Mouse (Mus musculus) liver, embryonic 16.5 days (tissue): ENCODE measurements around the gene Bri3. TPM values are rescaled to one million over a fixed set of nuclear protein-coding genes. Genes with fewer than 3 reads are reported as not detected.

Source experiments
- ATAC-seq: fragments of 200-750 bp; cut with Nextera tagmentation; 2 replicates; pipeline ENCODE4 v1.8.0; 2017; ENCODE audit warnings: low read depth, mild to moderate bottlenecking, moderate number of reproducible peaks, moderate library complexity
- H3K27ac ChIP-seq: fragments of 300-500 bp; sonication (generic); 2 replicates; pipeline ENCODE4 v1.5.1; 2014; ENCODE audit warnings: mild to moderate bottlenecking, low read length
- H3K27me3 ChIP-seq: fragments of 300-500 bp; sonication (generic); 2 replicates; pipeline ENCODE4 v1.6.1; 2014; ENCODE audit warnings: low read depth, low read length, mixed read lengths; ENCODE audit not compliant: control insufficient read depth, insufficient read depth
- H3K36me3 ChIP-seq: fragments of 300-500 bp; sonication (generic); 2 replicates; pipeline ENCODE4 v1.6.1; 2014; ENCODE audit warnings: mild to moderate bottlenecking; ENCODE audit not compliant: control insufficient read depth, insufficient read depth
- H3K4me1 ChIP-seq: fragments of 300-500 bp; sonication (generic); 2 replicates; pipeline ENCODE4 v1.6.1; 2014; ENCODE audit warnings: low read depth, low read length, mixed read lengths; ENCODE audit not compliant: control insufficient read depth
- H3K4me2 ChIP-seq: fragments of 300-500 bp; sonication (generic); 2 replicates; pipeline ENCODE4 v1.6.1; 2014; ENCODE audit warnings: low read depth, low read length, mixed read lengths
- H3K4me3 ChIP-seq: fragments of 300-500 bp; sonication (generic); 2 replicates; pipeline ENCODE4 v1.5.1; 2014; ENCODE audit warnings: low read depth, mild to moderate bottlenecking, low read length
- H3K9ac ChIP-seq: fragments of 300-500 bp; sonication (generic); 2 replicates; pipeline ENCODE4 v1.6.1; 2014; ENCODE audit warnings: low read depth, low read length
- H3K9me3 ChIP-seq: fragments of 300-500 bp; sonication (generic); replicated peaks from 2 replicates; pipeline ENCODE4 v1.6.1; 2016; ENCODE audit warnings: low read length; ENCODE audit not compliant: control insufficient read depth
- WGBS: fragments of 180-500 bp; shearing (Covaris S2); extraction: QIAGEN DNeasy Blood & Tissue Kit; methylation state at CpG from one replicate; pipeline ENCODE4 v1.1.7; 2014; ENCODE audit not compliant: insufficient replicate concordance; 5-methylcytosine and 5-hydroxymethylcytosine counted together
- polyA plus RNA-seq: library from polyadenylated mRNA; unstranded; fragments of >200 nt; fragmentation: Nextera tagmentation; extraction: Ambion mirVana; gene quantifications from 2 replicates; pipeline ENCODE4 v1.2.1, GENCODE M21; 2015

Bri3 gene
- 20.6 and 21.8 TPM in 2 replicates for polyA plus RNA-seq

DNA sequence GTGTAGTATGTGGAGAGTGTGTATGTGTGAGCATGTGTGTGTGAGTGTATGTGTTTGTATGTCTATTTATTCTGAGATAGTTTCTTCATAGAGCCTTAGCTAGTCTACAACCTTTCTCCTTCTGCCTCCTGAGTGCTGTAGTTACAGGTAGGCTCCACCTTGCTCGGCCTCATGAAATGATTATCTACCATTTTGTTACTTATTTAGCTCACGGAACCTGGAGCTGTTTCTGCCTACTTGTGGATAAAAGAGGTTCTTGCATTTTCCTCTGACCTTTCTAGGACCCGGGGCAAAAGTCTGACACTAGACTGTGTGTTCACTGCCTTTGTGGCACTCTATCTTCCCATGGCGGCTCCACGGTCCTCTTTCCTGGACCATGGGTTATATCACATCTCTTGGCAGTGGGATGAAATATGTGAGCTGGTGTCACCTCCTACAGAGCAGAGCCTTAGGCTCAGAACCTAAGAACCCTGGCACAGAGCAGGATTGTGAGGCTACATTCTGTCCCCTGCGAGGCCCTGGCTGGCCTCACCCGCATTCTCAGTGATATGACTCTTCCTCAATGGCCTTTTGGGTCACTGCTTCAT is at the start of gene Bri3:
Gene Bri3, plus strand, starts transcription at position 537 of the 587 bp plus-strand sequence.
- no peak within 1 kb of the TSS for H3K27ac ChIP-seq
- no peaks in the 10 kb centered on the region for H3K4me1 ChIP-seq
- no peak within 1 kb of the TSS for H3K4me2 ChIP-seq
- no peaks in the 10 kb centered on the region for H3K36me3 ChIP-seq
- H3K4me3 ChIP-seq: no peak within 1 kb of the TSS
- H3K9ac ChIP-seq: no peak within 1 kb of the TSS
- WGBS: 78% methylated on average over 7 of the region's 7 CpGs
- H3K27me3 ChIP-seq: no peaks in the 10 kb centered on the region
- no peaks in the 10 kb centered on the region for H3K9me3 ChIP-seq
- no peak for ATAC-seq

DNA sequence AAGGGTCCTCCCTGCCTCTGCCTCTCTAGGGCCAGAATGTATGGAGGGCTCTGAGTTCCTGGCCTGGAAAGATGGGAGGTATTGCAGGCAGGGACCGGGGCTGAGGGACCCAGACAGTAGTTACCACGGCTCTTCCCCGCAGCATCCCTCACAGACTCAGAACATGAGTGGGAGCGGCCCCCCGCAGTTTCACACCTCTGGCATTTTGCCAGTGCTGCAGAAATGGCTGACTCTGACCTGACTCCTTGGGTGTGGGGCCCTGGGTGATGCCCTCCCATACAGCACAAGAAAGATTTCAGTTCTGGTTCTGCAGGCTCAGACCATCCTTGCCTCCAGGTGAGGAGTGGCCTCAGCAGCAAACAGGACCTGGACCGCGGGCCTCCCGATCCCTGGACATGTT is 48.7 kb upstream of the Bri3 start:
- H3K9ac ChIP-seq: no peak overlapping the region
- no peak overlapping the region for H3K27ac ChIP-seq
- H3K4me1 ChIP-seq: peaks cover under 1% of the 10 kb centered on the region
- ATAC-seq: no peak
- no peak overlapping the region for H3K4me3 ChIP-seq
- 83% methylated on average over 8 of the region's 8 CpGs for WGBS
- H3K36me3 ChIP-seq: no peaks in the 10 kb centered on the region
- no peak overlapping the region for H3K4me2 ChIP-seq
- H3K9me3 ChIP-seq: no peaks in the 10 kb centered on the region
- H3K27me3 ChIP-seq: no peaks in the 10 kb centered on the region

DNA sequence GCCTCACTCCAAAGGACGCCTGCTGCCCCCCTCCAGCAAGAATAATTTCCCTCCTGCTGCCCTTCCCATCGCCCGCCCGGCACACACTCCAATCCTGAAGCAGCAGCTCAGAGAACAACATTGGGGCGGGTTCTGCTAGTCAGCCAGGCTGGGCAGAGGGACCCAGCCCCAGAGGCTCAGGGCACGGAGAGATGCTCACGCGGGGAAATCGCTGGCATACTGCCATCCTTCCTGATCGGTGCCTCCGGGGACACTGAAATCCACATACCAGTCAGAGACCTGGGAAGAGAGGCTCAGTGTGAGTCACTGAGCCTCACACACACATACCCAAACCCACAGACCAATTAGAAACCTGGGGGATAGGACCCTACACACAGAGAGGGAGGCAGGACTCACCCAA is 43.6 kb upstream of the Bri3 start:
- no peak overlapping the region for H3K4me3 ChIP-seq
- H3K27me3 ChIP-seq: no peaks in the 10 kb centered on the region
- peaks cover 4% of the 10 kb centered on the region for H3K9me3 ChIP-seq
- no peak for ATAC-seq
- H3K27ac ChIP-seq: no peak overlapping the region
- H3K9ac ChIP-seq: no peak overlapping the region
- 75% methylated on average over 11 of the region's 11 CpGs for WGBS
- peaks cover 7% of the 10 kb centered on the region; the same call in 1 of the 2 replicates for H3K36me3 ChIP-seq
- H3K4me2 ChIP-seq: no peak overlapping the region
- H3K4me1 ChIP-seq: no peaks in the 10 kb centered on the region

DNA sequence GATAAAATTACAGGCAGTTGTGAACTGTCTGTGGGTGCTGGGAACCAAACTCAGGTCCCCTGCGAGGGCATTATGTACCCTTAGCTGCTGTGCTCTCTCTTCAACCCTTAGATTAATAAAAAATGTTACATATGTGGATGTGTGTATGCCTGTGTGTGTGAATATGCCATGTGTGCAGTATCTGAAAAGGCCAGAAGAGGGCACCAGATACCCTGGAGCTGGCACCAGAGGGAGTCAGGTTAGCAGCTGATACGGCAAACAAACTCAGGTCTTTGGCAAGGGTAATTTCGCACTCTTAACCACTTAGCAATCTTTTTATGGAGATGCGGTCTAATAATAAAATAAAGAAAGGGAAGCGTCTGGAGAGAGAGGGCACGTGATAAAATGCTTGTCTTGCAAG is 41.8 kb upstream of the Bri3 start:
- Histone ChIP-seq H3K9me3 (peaks cover 4% of the 10 kb centered on the region), H3K4me1 (no peaks in the 10 kb centered on the region)
- 80% methylated on average over 6 of the region's 6 CpGs for WGBS

DNA sequence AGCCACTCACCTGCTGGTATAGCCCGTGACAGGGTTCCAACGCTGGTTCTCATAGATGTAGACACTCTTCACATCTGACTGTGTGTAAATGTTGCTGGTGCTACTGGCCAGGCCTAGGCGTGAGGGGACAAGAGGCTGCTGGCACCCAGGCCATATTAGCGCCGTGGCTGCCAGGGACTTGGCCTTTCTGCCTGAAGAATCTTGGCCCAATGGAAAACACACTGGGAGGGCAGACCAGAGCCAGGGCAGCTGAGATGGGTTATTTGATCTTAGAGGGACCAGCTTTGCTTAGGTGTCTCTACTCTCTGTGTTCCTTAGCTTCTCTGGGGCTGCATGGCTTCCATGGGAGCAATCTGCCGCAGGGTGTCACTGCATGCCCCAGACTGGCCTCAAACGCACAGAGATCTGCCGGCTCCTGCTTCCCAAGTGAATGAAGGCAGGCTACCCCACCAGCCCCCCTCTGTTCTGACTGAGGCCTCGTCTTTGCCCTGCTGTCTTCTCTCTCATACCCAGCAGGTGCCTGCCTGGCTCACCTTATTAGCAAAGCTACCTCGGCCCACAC is 40.8 kb upstream of the Bri3 start:
- Histone ChIP-seq H3K4me2 (no peak overlapping the region), H3K36me3 (peaks cover 7% of the 10 kb centered on the region; the same call in 1 of the 2 replicates), H3K27me3 (no peaks in the 10 kb centered on the region), H3K27ac (no peak overlapping the region), H3K9ac (no peak overlapping the region), H3K9me3 (peaks cover 4% of the 10 kb centered on the region), H3K4me1 (no peaks in the 10 kb centered on the region), H3K4me3 (no peak overlapping the region)
- ATAC-seq: no peak
- 71% methylated on average over 10 of the region's 10 CpGs for WGBS

More for the DNA sequence above, 41.8 kb upstream of the Bri3 start:
- peaks cover 7% of the 10 kb centered on the region; the same call in 1 of the 2 replicates for H3K36me3 ChIP-seq
- no peak overlapping the region for H3K4me2 ChIP-seq
- H3K4me3 ChIP-seq: no peak overlapping the region
- no peak overlapping the region for H3K9ac ChIP-seq
- H3K27ac ChIP-seq: no peak overlapping the region
- ATAC-seq: no peak
- no peaks in the 10 kb centered on the region for H3K27me3 ChIP-seq

DNA sequence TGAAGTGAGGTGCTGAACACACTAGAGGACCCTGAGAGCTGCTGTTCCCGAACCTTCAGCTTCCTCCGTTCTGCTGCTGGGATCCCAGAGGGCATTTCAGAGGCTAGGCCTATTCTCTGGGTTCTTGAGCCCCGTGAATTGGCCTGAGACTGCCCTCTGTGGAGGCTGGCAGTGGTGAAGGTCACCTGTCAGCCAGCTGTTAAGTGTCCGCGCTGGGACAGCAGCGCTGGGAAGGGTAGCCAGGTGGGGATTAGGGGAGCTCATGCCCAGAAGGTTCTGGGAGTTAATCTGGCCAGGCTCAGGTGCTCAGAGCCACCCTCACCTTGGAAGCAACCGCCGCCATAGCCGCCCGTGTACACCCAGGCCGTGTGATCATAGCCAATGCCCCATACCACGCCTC is 39.9 kb upstream of the Bri3 start:
- Histone ChIP-seq H3K27me3 (no peaks in the 10 kb centered on the region), H3K4me2 (no peak overlapping the region), H3K4me3 (no peak overlapping the region), H3K9ac (no peak overlapping the region), H3K27ac (no peak overlapping the region), H3K36me3 (peaks cover 7% of the 10 kb centered on the region; the same call in 1 of the 2 replicates), H3K9me3 (peaks cover 4% of the 10 kb centered on the region), H3K4me1 (no peaks in the 10 kb centered on the region)
- no peak for ATAC-seq
- 78% methylated on average over 12 of the region's 12 CpGs for WGBS

DNA sequence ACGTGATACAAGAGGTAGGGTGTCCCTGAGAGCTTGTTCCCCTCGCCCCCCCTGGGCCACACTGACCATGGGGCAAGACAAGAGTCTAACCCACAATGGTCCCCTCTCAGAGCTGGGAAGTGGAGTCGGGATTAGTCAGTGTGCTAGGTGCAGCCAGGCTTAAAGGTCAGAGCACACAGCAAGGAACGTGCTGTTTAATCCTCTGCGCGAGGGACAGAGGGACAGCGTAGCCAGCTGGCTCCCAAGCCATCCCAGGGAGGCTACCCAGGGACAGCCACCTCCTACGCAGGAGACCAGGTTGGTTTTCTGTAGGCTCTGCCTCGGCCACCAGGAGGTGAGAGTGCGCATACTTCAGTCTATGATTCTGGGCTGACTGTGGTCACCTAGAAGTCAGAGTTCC is 39.3 kb upstream of the Bri3 start:
- Histone ChIP-seq H3K4me2 (no peak overlapping the region), H3K27ac (no peak overlapping the region), H3K9ac (no peak overlapping the region), H3K4me1 (no peaks in the 10 kb centered on the region), H3K27me3 (no peaks in the 10 kb centered on the region), H3K36me3 (peaks cover 11% of the 10 kb centered on the region), H3K4me3 (no peak overlapping the region), H3K9me3 (peaks cover 4% of the 10 kb centered on the region)
- 69% methylated on average over 10 of the region's 10 CpGs for WGBS
- ATAC-seq: no peak

DNA sequence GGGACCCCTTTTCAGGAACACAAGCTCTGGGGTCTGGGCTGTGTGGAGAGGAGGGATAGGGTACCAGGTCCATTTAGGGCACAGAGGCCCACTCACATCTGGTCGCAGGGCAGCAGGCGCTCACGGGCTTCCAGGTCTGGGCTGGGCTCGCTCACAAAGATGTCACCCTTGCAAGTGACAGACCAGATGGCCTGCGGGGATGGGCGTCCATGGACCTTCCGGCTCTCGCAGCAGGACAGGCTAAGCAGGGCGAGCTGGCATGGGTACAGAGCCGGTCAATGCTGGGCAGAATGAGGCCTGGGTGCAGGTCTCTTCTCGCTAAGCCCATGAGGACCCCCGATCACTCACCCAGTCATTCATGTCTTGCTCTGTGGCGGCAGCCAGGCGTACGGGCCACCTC is 38.2 kb upstream of the Bri3 start:
- Histone ChIP-seq H3K27ac (no peak overlapping the region), H3K27me3 (no peaks in the 10 kb centered on the region), H3K9ac (no peak overlapping the region), H3K4me3 (no peak overlapping the region), H3K4me2 (no peak overlapping the region), H3K9me3 (peaks cover 4% of the 10 kb centered on the region), H3K4me1 (no peaks in the 10 kb centered on the region), H3K36me3 (peaks cover 11% of the 10 kb centered on the region)
- ATAC-seq: no peak
- 79% methylated on average over 15 of the region's 15 CpGs for WGBS

DNA sequence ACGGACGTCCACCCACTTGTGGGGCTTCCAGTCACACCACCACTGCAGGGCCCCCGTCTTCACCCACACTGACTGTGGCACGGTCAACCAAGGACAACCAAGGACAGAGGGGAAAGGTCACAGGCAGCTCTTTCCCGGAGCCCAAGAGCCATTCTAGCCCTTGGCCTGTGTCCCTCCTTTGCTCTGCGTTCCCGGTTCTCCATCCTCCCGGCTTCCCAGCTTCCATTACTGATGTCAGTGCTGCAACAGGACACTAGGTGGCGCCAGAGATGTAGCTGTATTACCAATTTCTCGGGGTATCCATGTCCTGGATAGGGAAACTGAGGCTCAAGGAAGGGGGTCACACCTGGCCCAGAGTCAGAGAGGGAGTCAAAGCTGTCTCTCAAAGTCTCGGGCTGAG is 36.8 kb upstream of the Bri3 start:
- no peak for ATAC-seq
- WGBS: 46% methylated on average over 11 of the region's 11 CpGs

More for the DNA sequence above, 36.8 kb upstream of the Bri3 start:
- no peaks in the 10 kb centered on the region for H3K27me3 ChIP-seq
- H3K4me3 ChIP-seq: no peak overlapping the region
- no peak overlapping the region for H3K4me2 ChIP-seq
- no peak overlapping the region for H3K9ac ChIP-seq
- H3K27ac ChIP-seq: no peak overlapping the region
- H3K36me3 ChIP-seq: peaks cover 11% of the 10 kb centered on the region
- H3K4me1 ChIP-seq: no peaks in the 10 kb centered on the region
- H3K9me3 ChIP-seq: peaks cover 2% of the 10 kb centered on the region
